Mouse (Mus musculus): ENCODE results near the gene Zfp61. TPM values are rescaled to one million over a fixed set of nuclear protein-coding genes. Genes with fewer than 3 reads are reported as not detected.

Gene Zfp61
- 37.3 and 39.6 TPM in 2 replicates for polyA plus RNA-seq (2014; fragmentation: Nextera tagmentation; extraction: Ambion mirVana)

DNA sequence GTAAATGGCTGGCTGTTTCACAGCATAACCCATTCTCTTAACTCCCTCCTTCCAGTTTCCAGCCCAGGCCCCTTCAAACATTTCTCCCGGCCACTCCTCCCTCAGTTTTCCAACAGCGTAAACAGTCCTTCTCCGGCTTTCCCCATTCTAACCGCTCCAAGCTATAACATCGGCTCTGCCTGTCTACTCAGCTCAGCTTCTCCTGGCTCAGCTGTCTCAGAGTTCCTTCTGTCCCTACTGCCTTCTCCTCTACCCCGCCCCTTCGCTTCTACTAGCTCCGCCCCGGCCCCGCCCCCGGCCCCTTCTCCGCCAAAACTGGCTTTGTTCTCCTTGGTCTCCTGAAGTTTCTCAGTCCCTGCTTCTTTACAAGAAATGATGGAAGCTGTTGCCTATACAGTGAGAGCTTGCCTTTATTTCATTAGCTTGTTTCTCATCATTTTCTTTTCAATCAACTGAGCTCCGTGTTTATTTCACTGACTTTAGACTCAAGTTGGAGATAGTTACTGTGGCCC lies at the start of gene Zfp61:
Zfp61 (minus strand) TSS at position 462 of the 512 bp plus-strand sequence.
- Histone ChIP-seq H3K27ac (ENCODE audit: low read depth, low read length) (peak within 1 kb of the TSS; percentile 55; the same call in 1 of the 2 replicates), H3K4me3 (ENCODE audit: low read depth, low read length) (peak within 1 kb of the TSS; percentile 62), H3K9me3 (ENCODE audit: control insufficient read depth, low read length) (no peaks in the 10 kb centered on the region), H3K4me2 (ENCODE audit: low read depth, low read length) (peak within 1 kb of the TSS; percentile 83), H3K36me3 (ENCODE audit: control insufficient read depth, insufficient read depth, low read length) (peaks cover 26% of the 10 kb centered on the region), H3K27me3 (ENCODE audit: control insufficient read depth, insufficient read depth, low read length) (no peaks in the 10 kb centered on the region), H3K9ac (replicated peaks; ENCODE audit: low read depth, low read length) (peak within 1 kb of the TSS; percentile 69; the same call in 1 of the 2 replicates), H3K4me1 (ENCODE audit: control insufficient read depth, insufficient read depth, low read length) (peaks cover 13% of the 10 kb centered on the region; the same call in 1 of the 2 replicates)
- ATAC-seq (ENCODE audit: low read depth) = peak; percentile 39; the same call in 1 of the 2 replicates
- 1% methylated on average over 13 of the region's 13 CpGs for WGBS

DNA sequence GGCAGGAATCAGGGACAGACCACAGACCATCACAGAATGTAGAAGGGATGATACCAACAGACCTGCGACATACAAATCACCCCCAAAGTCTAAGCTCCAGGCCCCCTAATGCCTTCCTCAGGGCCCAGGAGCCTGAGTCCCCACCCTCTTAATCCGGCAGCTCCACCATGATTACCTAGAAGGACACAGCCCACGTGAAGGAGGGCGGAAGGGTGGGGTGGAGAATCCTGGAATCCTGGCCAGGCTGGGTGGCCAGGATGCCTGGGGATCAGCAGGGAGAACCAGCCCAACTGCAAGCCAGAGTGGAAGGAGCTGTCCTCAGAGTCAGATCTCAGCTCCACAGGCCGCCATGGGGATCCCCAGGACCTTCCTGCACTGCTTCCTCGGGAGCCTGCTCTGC lies 47.9 kb upstream of the Zfp61 start, which contains the start of gene Lypd5:
Lypd5 (plus strand) TSS at position 301 of the 400 bp plus-strand sequence.
- no peak for ATAC-seq (ENCODE audit: low read depth)
- Histone ChIP-seq H3K27ac (ENCODE audit: low read depth, low read length) (no peak within 1 kb of the TSS), H3K9ac (replicated peaks; ENCODE audit: low read depth, low read length) (0 out of 2 replicates have a peak within 1 kb of the TSS, but pooled peaks have one; percentile 11), H3K4me3 (ENCODE audit: low read depth, low read length) (no peak within 1 kb of the TSS), H3K9me3 (ENCODE audit: control insufficient read depth, low read length) (no peaks in the 10 kb centered on the region), H3K27me3 (ENCODE audit: control insufficient read depth, insufficient read depth, low read length) (no peaks in the 10 kb centered on the region), H3K4me2 (ENCODE audit: low read depth, low read length) (no peak within 1 kb of the TSS), H3K4me1 (ENCODE audit: control insufficient read depth, insufficient read depth, low read length) (no peaks in the 10 kb centered on the region), H3K36me3 (ENCODE audit: control insufficient read depth, insufficient read depth, low read length) (no peaks in the 10 kb centered on the region)
- WGBS = 49% methylated on average over 6 of the region's 6 CpGs

DNA sequence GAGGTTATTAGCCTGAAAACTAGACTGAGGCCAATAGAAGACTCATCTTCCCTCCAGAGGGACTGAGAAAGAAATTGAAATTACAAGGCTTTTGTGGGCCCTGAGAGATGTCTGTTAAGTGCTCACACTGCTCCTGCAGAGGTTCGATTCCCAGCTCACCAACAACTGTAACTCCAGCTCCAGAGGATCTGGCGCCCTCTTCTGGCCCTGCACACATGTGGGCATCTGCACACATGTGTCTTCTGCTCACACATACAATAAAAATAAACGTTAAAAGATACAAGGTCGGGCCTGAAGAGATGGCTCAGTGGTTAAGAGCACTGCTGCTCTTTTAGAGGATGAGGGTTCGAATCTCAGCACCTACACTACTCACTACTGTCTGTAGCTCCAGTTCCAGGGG lies 45.4 kb upstream of the Zfp61 start:
- no peaks in the 10 kb centered on the region for H3K36me3 ChIP-seq (ENCODE audit: control insufficient read depth, insufficient read depth, low read length)
- no peaks in the 10 kb centered on the region for H3K27me3 ChIP-seq (ENCODE audit: control insufficient read depth, insufficient read depth, low read length)
- H3K4me2 ChIP-seq (ENCODE audit: low read depth, low read length) = no peak overlapping the region
- H3K4me1 ChIP-seq (ENCODE audit: control insufficient read depth, insufficient read depth, low read length) = no peaks in the 10 kb centered on the region
- H3K9ac ChIP-seq (replicated peaks; ENCODE audit: low read depth, low read length) = no peak overlapping the region
- no peaks in the 10 kb centered on the region for H3K9me3 ChIP-seq (ENCODE audit: control insufficient read depth, low read length)
- 72% methylated on average over 5 of the region's 5 CpGs for WGBS
- no peak for ATAC-seq (ENCODE audit: low read depth)
- no peak overlapping the region for H3K4me3 ChIP-seq (ENCODE audit: low read depth, low read length)
- no peak overlapping the region for H3K27ac ChIP-seq (ENCODE audit: low read depth, low read length)

DNA sequence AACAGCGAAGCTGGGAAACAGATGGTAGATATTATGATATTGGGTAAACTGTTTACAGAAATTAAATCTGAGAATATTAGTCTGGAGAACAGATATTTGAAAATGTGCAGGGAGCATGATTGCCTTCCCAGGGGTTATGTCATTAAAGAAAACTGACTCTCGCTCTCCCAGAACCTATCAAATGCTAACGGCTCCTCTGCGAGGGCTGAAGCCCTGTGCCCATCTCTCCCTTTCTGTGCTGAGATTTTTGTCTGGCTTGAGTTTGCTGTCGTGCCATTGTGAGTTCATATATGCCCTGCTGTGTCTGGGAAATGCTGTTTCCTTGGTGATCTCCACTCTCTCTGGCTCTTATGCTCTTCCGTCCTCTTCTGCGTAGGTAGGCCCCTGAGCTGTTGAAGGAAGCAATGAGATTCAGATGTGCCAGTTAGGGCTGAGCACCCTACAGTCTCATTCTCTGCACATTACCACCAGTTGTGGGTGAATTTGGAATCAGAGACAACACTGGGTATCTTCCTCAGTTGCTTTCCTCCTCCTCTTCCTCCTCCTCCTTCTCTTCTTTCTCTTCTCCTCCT lies 42.8 kb upstream of the Zfp61 start:
- no peaks in the 10 kb centered on the region for H3K27me3 ChIP-seq (ENCODE audit: control insufficient read depth, insufficient read depth, low read length)
- H3K9me3 ChIP-seq (ENCODE audit: control insufficient read depth, low read length) = no peaks in the 10 kb centered on the region
- H3K9ac ChIP-seq (replicated peaks; ENCODE audit: low read depth, low read length) = no peak overlapping the region
- ATAC-seq (ENCODE audit: low read depth) = no peak
- WGBS = 53% methylated on average over 7 of the region's 7 CpGs
- no peak overlapping the region for H3K4me2 ChIP-seq (ENCODE audit: low read depth, low read length)
- H3K36me3 ChIP-seq (ENCODE audit: control insufficient read depth, insufficient read depth, low read length) = no peaks in the 10 kb centered on the region
- no peak overlapping the region for H3K27ac ChIP-seq (ENCODE audit: low read depth, low read length)
- no peak overlapping the region for H3K4me3 ChIP-seq (ENCODE audit: low read depth, low read length)
- no peaks in the 10 kb centered on the region for H3K4me1 ChIP-seq (ENCODE audit: control insufficient read depth, insufficient read depth, low read length)

DNA sequence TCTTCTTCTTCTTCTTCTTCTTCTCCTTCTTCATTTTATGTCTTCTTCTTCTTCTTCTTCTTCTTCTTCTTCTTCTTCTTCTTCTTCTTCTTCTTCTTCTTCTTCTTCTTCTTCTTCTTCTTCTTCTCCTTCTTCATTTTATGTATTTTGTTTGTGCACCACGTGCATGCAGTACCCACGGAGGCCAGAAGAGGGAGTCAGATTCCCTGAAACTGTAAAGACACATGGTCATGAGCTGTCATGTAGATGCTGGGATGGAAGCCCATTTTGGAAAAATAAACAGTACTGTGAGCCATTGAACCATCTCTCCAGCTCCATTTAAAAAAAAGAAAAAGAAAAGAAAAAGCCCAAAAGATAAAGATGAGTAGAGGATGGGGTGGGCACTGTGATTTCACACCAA lies 37.2 kb upstream of the Zfp61 start:
- 56% methylated on average over 2 of the region's 2 CpGs for WGBS
- H3K9me3 ChIP-seq (ENCODE audit: control insufficient read depth, low read length) = no peaks in the 10 kb centered on the region
- H3K4me2 ChIP-seq (ENCODE audit: low read depth, low read length) = no peak overlapping the region
- ATAC-seq (ENCODE audit: low read depth) = no peak
- no peaks in the 10 kb centered on the region for H3K36me3 ChIP-seq (ENCODE audit: control insufficient read depth, insufficient read depth, low read length)
- H3K27ac ChIP-seq (ENCODE audit: low read depth, low read length) = no peak overlapping the region
- no peaks in the 10 kb centered on the region for H3K4me1 ChIP-seq (ENCODE audit: control insufficient read depth, insufficient read depth, low read length)
- no peaks in the 10 kb centered on the region for H3K27me3 ChIP-seq (ENCODE audit: control insufficient read depth, insufficient read depth, low read length)
- no peak overlapping the region for H3K4me3 ChIP-seq (ENCODE audit: low read depth, low read length)
- H3K9ac ChIP-seq (replicated peaks; ENCODE audit: low read depth, low read length) = no peak overlapping the region

DNA sequence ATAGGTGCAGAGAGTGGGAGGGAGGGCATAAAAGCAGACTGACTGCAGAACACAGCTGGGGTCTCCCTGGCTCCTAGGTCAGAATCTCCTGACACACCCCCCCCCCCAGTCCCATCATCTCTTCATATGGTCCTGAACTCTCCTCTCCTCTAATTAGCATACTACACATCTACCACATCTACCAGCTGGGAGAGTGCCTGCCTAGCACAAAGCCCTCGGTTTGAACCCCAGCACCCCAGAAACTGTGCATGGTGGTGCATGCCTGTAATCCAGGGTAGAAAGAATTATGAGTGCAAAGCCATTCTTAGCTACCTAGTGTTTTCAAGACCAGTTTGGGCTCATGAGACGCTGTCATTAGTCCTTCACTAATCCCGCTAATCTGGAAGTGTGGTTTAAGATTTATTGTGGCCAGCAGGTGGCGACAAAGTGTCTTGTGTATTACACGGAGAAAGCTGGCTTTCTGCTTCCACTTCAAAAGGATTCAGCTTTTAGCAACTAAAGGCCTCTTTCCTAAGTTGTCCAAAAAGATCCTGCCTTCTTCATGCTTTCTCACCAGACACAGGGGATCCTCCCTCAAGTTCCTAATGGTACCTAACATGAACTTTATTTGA lies 34.8 kb upstream of the Zfp61 start:
- Histone ChIP-seq H3K27ac (ENCODE audit: low read depth, low read length) (no peak overlapping the region), H3K4me3 (ENCODE audit: low read depth, low read length) (no peak overlapping the region), H3K4me2 (ENCODE audit: low read depth, low read length) (no peak overlapping the region), H3K27me3 (ENCODE audit: control insufficient read depth, insufficient read depth, low read length) (no peaks in the 10 kb centered on the region), H3K36me3 (ENCODE audit: control insufficient read depth, insufficient read depth, low read length) (no peaks in the 10 kb centered on the region), H3K4me1 (ENCODE audit: control insufficient read depth, insufficient read depth, low read length) (no peaks in the 10 kb centered on the region), H3K9me3 (ENCODE audit: control insufficient read depth, low read length) (no peaks in the 10 kb centered on the region), H3K9ac (replicated peaks; ENCODE audit: low read depth, low read length) (no peak overlapping the region)
- WGBS = 12% methylated on average over 5 of the region's 5 CpGs
- peak; percentile 34 for ATAC-seq (ENCODE audit: low read depth)

DNA sequence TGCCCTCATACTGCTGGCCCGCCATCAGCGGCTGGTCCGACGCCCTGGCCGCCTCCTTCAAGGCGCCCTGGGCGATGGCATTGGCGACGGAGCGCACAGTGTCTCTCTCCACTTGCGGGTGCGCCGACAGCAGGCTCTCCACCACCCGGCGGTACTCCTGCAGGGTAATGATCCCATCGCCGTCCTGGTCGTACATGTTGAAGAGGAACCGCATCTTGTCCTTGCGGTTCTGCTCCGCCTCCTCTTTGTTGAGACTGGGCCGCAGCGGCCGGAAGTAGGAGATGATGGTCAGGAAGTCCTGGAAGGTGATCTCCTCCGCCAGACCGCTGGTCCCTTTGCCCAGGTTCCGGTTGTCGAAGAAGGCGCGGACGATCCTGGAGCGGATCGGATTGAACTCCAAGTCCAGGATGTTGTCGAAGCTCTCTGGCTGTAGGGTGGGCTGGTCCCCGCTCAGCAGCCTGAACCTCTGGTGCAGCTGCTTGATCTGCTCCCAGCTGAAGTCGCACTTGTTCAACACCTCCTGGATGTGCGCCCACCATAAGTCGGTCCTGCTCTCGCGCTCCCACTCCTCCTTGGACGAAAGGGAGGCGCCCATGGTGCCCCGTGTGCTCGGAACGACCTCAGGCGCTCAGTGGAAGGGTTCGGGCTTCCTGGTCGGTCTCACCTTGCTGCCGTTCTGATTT lies 32.4 kb upstream of the Zfp61 start, which contains the start of gene Tescl:
Tescl (minus strand) TSS at position 633 of the 683 bp plus-strand sequence.
- no peaks in the 10 kb centered on the region for H3K4me1 ChIP-seq (ENCODE audit: control insufficient read depth, insufficient read depth, low read length)
- H3K9ac ChIP-seq (replicated peaks; ENCODE audit: low read depth, low read length) = no peak within 1 kb of the TSS
- no peak within 1 kb of the TSS for H3K4me2 ChIP-seq (ENCODE audit: low read depth, low read length)
- no peak within 1 kb of the TSS for H3K4me3 ChIP-seq (ENCODE audit: low read depth, low read length)
- WGBS = 44% methylated on average over 49 of the region's 49 CpGs
- H3K27me3 ChIP-seq (ENCODE audit: control insufficient read depth, insufficient read depth, low read length) = no peaks in the 10 kb centered on the region
- H3K27ac ChIP-seq (ENCODE audit: low read depth, low read length) = no peak within 1 kb of the TSS
- H3K36me3 ChIP-seq (ENCODE audit: control insufficient read depth, insufficient read depth, low read length) = no peaks in the 10 kb centered on the region
- no peak for ATAC-seq (ENCODE audit: low read depth)
- H3K9me3 ChIP-seq (ENCODE audit: control insufficient read depth, low read length) = no peaks in the 10 kb centered on the region

DNA sequence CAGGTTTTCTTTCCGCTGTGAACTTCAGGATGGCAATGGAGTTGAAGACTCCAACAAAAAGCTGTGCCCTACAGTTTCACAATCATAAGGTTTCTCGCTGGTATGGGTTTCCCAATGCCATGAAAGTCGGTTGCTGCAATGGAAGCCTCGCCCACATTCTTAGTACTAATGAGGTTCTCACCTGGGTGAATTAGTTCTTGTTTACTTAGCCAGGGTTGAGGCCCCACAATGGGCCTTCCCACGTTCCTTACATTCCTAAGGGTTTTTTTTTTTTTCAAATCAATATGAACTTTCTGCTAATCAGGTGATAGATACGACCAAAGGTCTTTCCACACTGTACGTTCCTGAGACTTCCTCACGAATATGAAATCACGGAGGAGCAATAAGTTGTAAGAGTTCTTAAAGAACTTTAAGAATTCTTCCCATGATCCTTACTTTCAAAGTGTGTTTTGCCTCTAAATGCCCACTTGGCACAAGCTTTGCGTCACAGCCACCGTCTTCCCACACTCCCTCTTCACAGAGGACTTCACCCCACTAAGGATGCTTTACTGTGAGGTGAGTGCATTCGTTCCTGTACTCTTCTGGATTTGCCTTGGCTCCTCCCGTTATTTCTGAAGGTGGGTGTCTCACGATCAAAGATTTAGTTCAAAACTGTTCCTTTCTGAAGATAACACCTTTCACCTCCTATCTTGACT lies 26.4 kb upstream of the Zfp61 start:
- Histone ChIP-seq H3K4me2 (ENCODE audit: low read depth, low read length) (no peak overlapping the region), H3K4me1 (ENCODE audit: control insufficient read depth, insufficient read depth, low read length) (no peaks in the 10 kb centered on the region)

More for the DNA sequence above, 26.4 kb upstream of the Zfp61 start:
- Histone ChIP-seq H3K27me3 (ENCODE audit: control insufficient read depth, insufficient read depth, low read length) (no peaks in the 10 kb centered on the region), H3K9me3 (ENCODE audit: control insufficient read depth, low read length) (no peaks in the 10 kb centered on the region; the same call in 1 of the 2 replicates), H3K27ac (ENCODE audit: low read depth, low read length) (no peak overlapping the region), H3K36me3 (ENCODE audit: control insufficient read depth, insufficient read depth, low read length) (no peaks in the 10 kb centered on the region), H3K9ac (replicated peaks; ENCODE audit: low read depth, low read length) (no peak overlapping the region), H3K4me3 (ENCODE audit: low read depth, low read length) (no peak overlapping the region)
- ATAC-seq (ENCODE audit: low read depth) = no peak
- WGBS = 90% methylated on average over 14 of the region's 14 CpGs
